Mouse (Mus musculus) lung, postnatal 0 days (tissue): ENCODE data around the gene Cipc. TPM values are rescaled to one million over a fixed set of nuclear protein-coding genes. Genes with fewer than 3 reads are reported as not detected.

Source experiments
- ATAC-seq: fragments of 200-750 bp; cut with Nextera tagmentation; 2 replicates; pipeline ENCODE4 v1.8.0; 2017; ENCODE audit warnings: moderate library complexity
- DNase-seq: peaks from one replicate; pipeline ENCODE4 v3.0.0-alpha.2; 2016; ENCODE audit warnings: low spot score
- H3K27ac ChIP-seq: fragments of 300-500 bp; sonication (generic); 2 replicates; pipeline ENCODE4 v1.5.1; 2014; ENCODE audit warnings: antibody characterized with exemption, mild to moderate bottlenecking, low read length, mixed read lengths
- H3K27me3 ChIP-seq: fragments of 300-500 bp; sonication (generic); replicated peaks from 2 replicates; pipeline ENCODE4 v1.6.1; 2014; ENCODE audit warnings: low read length, mixed read lengths; ENCODE audit not compliant: insufficient read depth
- H3K36me3 ChIP-seq: fragments of 300-500 bp; sonication (generic); 2 replicates; pipeline ENCODE4 v1.6.1; 2014; ENCODE audit warnings: low read length, mixed read lengths; ENCODE audit not compliant: insufficient read depth
- H3K4me1 ChIP-seq: fragments of 300-500 bp; sonication (generic); 2 replicates; pipeline ENCODE4 v1.6.1; 2014; ENCODE audit warnings: antibody characterized with exemption, low read depth, low read length, mixed read lengths; ENCODE audit not compliant: insufficient read depth
- H3K4me2 ChIP-seq: fragments of 300-500 bp; sonication (generic); replicated peaks from 2 replicates; pipeline ENCODE4 v1.6.1; 2014; ENCODE audit warnings: low read depth, mild to moderate bottlenecking, low read length, moderate library complexity, mixed read lengths
- H3K4me3 ChIP-seq: fragments of 300-500 bp; sonication (generic); 2 replicates; pipeline ENCODE4 v1.5.1; 2014; ENCODE audit warnings: low read depth, low read length
- H3K9ac ChIP-seq: fragments of 300-500 bp; sonication (generic); replicated peaks from 2 replicates; pipeline ENCODE4 v1.6.1; 2014; ENCODE audit warnings: low read depth, mild to moderate bottlenecking
- H3K9me3 ChIP-seq: fragments of 300-500 bp; sonication (generic); 2 replicates; pipeline ENCODE4 v1.6.1; 2016; ENCODE audit warnings: low read length, mixed read lengths
- CTCF ChIP-seq: IDR thresholded peaks from 2 replicates; pipeline ENCODE4 v1.5.1; 2016; ENCODE audit warnings: antibody characterized with exemption, mild to moderate bottlenecking
- EP300 ChIP-seq: IDR thresholded peaks from 2 replicates; pipeline ENCODE4 v1.6.1; 2016; ENCODE audit warnings: antibody characterized with exemption, mild to moderate bottlenecking, control low read depth
- WGBS: fragments of 180-500 bp; shearing (Covaris S2); extraction: QIAGEN DNeasy Blood & Tissue Kit; methylation state at CpG from one replicate; pipeline ENCODE4 v1.1.7; 2014; 5-methylcytosine and 5-hydroxymethylcytosine counted together
- polyA plus RNA-seq: library from polyadenylated mRNA; unstranded; fragments of >200 nt; fragmentation: Nextera tagmentation; extraction: Ambion mirVana; gene quantifications from 2 replicates; pipeline ENCODE4 v1.2.1, GENCODE M21; 2015

Cipc gene
- polyA plus RNA-seq, 1 experiment from 2014 or later: 12.5 TPM

DNA sequence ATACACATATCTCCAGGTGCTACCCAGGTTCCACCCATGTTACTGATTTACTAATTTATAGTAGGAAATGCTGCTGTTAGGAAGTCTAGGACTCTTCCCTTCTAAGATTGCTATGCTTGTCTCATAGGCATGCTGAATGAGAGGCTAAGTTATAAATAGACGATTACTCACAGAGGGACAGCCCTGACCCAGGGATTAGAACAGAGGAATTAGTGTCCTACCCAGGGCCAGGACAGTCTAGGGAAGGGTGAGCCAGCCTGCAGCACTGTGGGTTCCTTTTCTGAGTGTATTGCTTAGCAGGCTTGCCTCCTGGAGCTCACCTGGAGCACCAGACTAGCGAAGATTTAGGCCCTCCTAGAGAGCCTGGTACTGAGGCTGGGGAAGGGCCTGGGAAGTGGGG is 9.1 kb downstream of the Cipc start:
- H3K36me3 ChIP-seq: peaks cover 38% of the 10 kb centered on the region; the same call in 1 of the 2 replicates
- no peak overlapping the region for H3K4me3 ChIP-seq
- H3K4me1 ChIP-seq: no peaks in the 10 kb centered on the region
- no peaks in the 10 kb centered on the region for H3K9me3 ChIP-seq
- DNase-seq (no peak), ATAC-seq (peak; percentile 40; the same call in 1 of the 2 replicates)
- H3K9ac ChIP-seq: no peak overlapping the region
- no peak overlapping the region for H3K27ac ChIP-seq
- no peak overlapping the region for H3K4me2 ChIP-seq
- WGBS: 95% methylated on average over 2 of the region's 2 CpGs
- no peaks in the 10 kb centered on the region for H3K27me3 ChIP-seq
- TF ChIP-seq CTCF: no peak
- no peak for TF ChIP-seq EP300

GRCm38 (mm10) chr12:86958558-86958957 is 11.7 kb downstream of the Cipc start:
- WGBS: 93% methylated on average over 5 of the region's 5 CpGs
- no peak for DNase-seq

GRCm38 (mm10) chr12:86959661-86960060 is 12.8 kb downstream of the Cipc start:
- no peak overlapping the region for H3K9ac ChIP-seq
- H3K27me3 ChIP-seq: no peaks in the 10 kb centered on the region
- H3K36me3 ChIP-seq: peaks cover 40% of the 10 kb centered on the region; the same call in 1 of the 2 replicates
- TF ChIP-seq CTCF: no peak
- no peak for TF ChIP-seq EP300
- no peak for DNase-seq
- no peak overlapping the region for H3K4me3 ChIP-seq
- 95% methylated on average over 5 of the region's 5 CpGs for WGBS
- H3K4me1 ChIP-seq: 0 out of 2 replicates have a peak, but pooled peaks cover 3% of the 10 kb centered on the region
- no peaks in the 10 kb centered on the region for H3K9me3 ChIP-seq
- H3K27ac ChIP-seq: no peak overlapping the region
- H3K4me2 ChIP-seq: no peak overlapping the region
- no peak for ATAC-seq

More at GRCm38 (mm10) chr12:86958558-86958957, 11.7 kb downstream of the Cipc start:
- Histone ChIP-seq H3K27ac (no peak overlapping the region), H3K4me2 (no peak overlapping the region), H3K9ac (no peak overlapping the region), H3K4me1 (no peaks in the 10 kb centered on the region), H3K9me3 (no peaks in the 10 kb centered on the region), H3K27me3 (no peaks in the 10 kb centered on the region), H3K36me3 (peaks cover 45% of the 10 kb centered on the region; the same call in 1 of the 2 replicates), H3K4me3 (no peak overlapping the region)
- ATAC-seq: no peak
- TF ChIP-seq EP300 (no peak), CTCF (no peak)

DNA sequence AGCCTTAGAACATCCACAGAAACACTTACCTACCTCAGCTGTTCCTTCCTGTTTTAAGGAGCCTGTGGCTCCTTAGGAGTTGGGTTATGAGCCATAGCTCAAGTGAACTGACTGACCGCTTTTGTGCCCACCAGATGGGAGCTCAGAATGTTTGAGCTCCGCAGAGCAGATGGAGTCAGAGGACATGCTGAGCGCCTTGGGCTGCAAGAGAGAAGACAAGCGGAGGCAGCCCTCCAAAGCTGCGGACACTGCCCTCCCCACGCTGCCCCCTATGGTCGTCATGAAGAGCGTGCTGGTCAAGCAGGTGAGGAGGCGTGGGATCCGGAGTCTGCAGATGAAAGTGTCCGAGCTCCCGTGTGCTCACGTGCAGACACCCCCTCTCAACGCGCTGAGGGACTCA is 13.3 kb downstream of the Cipc start:
- WGBS: 88% methylated on average over 15 of the region's 15 CpGs

DNA sequence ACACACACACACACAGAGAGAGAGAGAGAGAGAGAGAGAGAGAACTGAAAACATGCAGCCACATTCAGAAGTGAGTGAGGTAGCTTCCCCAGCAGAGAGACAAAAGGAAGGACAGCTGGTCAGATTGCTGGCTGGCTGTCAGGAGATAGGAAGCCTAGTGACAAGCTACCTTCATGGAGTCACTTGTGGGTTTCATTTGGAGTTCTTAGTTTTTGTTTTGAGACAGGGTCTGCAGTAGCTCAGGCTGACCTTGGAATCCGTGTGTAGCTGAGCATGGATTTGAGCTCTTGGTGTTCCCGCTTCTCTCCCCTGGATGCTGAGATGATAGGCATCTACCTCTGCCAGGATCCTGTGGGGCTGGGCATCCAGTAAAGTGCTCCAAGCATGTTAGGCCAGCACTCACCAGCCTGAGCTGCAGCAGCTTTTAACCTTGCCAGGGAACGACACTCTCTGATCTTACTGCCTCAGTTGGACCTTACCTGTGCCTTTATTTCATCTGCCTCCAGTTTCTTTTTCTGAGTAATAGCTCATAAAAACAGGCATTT is 14.0 kb downstream of the Cipc start:
- WGBS: 82% methylated on average over 3 of the region's 3 CpGs

More for the DNA sequence above, 13.3 kb downstream of the Cipc start:
- peaks cover 40% of the 10 kb centered on the region; the same call in 1 of the 2 replicates for H3K36me3 ChIP-seq
- H3K27ac ChIP-seq: no peak overlapping the region
- H3K4me2 ChIP-seq: no peak overlapping the region
- H3K4me3 ChIP-seq: no peak overlapping the region
- DNase-seq: no peak
- 0 out of 2 replicates have a peak, but pooled peaks cover 3% of the 10 kb centered on the region for H3K4me1 ChIP-seq
- H3K9me3 ChIP-seq: no peaks in the 10 kb centered on the region
- no peak overlapping the region for H3K9ac ChIP-seq
- H3K27me3 ChIP-seq: no peaks in the 10 kb centered on the region
- no peak for TF ChIP-seq EP300
- no peak for TF ChIP-seq CTCF
- no peak for ATAC-seq

DNA sequence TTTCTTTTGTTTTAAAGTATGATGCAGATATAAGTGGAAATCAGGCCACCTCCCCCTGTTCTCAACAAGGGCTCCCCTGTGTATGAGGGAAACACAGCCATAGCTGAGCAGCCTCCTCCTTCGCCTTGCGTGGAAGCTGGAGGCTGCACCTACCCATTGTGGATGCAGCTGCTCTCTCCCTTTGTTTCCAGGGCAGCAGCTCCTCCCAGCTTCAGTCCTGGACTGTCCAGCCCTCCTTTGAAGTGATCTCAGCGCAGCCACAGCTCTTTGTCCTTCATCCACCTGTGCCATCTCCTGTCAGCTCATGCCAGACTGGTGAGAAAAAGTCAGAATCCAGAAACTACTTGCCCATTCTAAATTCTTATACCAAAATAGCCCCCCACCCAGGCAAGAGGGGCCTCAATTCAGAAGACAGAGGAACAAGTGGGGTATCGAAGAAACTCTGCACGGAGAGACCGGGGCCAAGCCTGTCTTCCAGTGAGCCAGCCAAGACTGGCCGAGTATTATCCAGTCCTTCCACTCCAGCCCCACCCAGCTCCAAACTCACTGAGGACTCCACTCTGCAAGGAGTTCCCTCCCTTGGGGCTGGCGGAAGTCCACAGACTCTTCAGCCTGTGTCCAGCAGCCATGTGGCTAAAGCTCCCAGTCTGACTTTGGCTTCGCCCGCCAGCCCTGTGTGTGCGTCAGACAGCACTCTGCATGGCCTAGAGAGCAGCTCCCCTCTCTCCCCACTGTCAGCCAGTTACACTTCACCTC is 14.9 kb downstream of the Cipc start:
- no peak overlapping the region for H3K4me2 ChIP-seq
- H3K9ac ChIP-seq: no peak overlapping the region
- no peaks in the 10 kb centered on the region for H3K27me3 ChIP-seq
- TF ChIP-seq EP300: no peak
- TF ChIP-seq CTCF: no peak
- 0 out of 2 replicates have a peak, but pooled peaks cover 3% of the 10 kb centered on the region for H3K4me1 ChIP-seq
- no peak overlapping the region for H3K27ac ChIP-seq
- peaks cover 25% of the 10 kb centered on the region; the same call in 1 of the 2 replicates for H3K36me3 ChIP-seq
- WGBS: 69% methylated on average over 11 of the region's 11 CpGs
- ATAC-seq: peak; percentile 66
- no peak overlapping the region for H3K4me3 ChIP-seq
- peak; percentile 71 for DNase-seq
- H3K9me3 ChIP-seq: no peaks in the 10 kb centered on the region

More for the DNA sequence above, 14.0 kb downstream of the Cipc start:
- 0 out of 2 replicates have a peak, but pooled peaks cover 3% of the 10 kb centered on the region for H3K4me1 ChIP-seq
- no peak overlapping the region for H3K4me3 ChIP-seq
- peaks cover 34% of the 10 kb centered on the region; the same call in 1 of the 2 replicates for H3K36me3 ChIP-seq
- no peak for ATAC-seq
- no peaks in the 10 kb centered on the region for H3K9me3 ChIP-seq
- DNase-seq: no peak
- TF ChIP-seq EP300: no peak
- no peak for TF ChIP-seq CTCF
- no peak overlapping the region for H3K27ac ChIP-seq
- H3K27me3 ChIP-seq: no peaks in the 10 kb centered on the region
- no peak overlapping the region for H3K9ac ChIP-seq
- H3K4me2 ChIP-seq: no peak overlapping the region
